Mouse (Mus musculus): ENCODE data around the gene Abtb1. TPM values are rescaled to one million over a fixed set of nuclear protein-coding genes. Genes with fewer than 3 reads are reported as not detected.
A peak's percentile ranks its signal among the peaks of the same experiment; 100 is the strongest.

Abtb1 gene
- 210 and 220 TPM in 2 replicates for total RNA-seq (2017)

GRCm38 (mm10) chr6:88841781-88842689 is at the start of gene Abtb1:
Gene Abtb1, minus strand, starts transcription at chr6:88841984.
- ATAC-seq (ENCODE audit: extremely low read depth, insufficient number of reproducible peaks, low FRiP score, poor library complexity, severe bottlenecking): peak; percentile 84

GRCm38 (mm10) chr6:88890832-88891231 is 49.0 kb upstream of the Abtb1 start:
- no peak for ATAC-seq (ENCODE audit: extremely low read depth, insufficient number of reproducible peaks, low FRiP score, poor library complexity, severe bottlenecking)

GRCm38 (mm10) chr6:88889410-88890042 is 47.7 kb upstream of the Abtb1 start:
- ATAC-seq (ENCODE audit: extremely low read depth, insufficient number of reproducible peaks, low FRiP score, poor library complexity, severe bottlenecking): no peak

DNA sequence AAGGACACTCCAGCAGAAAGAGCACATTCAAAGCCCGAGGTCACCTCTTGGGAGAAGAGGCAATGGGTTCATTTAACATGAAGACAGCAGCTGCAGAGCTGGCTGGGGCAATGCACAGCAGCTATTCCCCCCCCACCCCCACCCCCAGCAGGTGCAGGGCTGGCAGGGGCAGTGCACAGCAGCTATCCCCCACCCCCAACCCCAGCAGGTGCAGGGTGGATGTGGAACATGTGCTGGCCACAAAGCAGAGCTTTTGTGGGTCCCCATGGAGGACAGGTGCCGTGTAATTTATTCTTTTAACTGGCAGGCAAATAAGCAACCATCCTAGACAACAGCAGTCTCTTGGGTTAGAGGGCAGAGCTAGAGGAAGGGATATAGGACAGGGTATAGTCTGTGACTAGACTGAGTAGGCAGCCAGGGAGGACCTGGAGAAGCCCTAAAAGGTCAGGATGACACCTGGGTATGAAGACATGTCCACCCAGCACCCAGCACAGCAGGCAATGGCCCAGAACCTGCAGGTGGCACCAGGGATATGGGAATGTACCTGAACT is 44.7 kb upstream of the Abtb1 start:
- no peak for ATAC-seq (ENCODE audit: extremely low read depth, insufficient number of reproducible peaks, low FRiP score, poor library complexity, severe bottlenecking)

GRCm38 (mm10) chr6:88885644-88886416 is 44.0 kb upstream of the Abtb1 start:
- ATAC-seq (ENCODE audit: extremely low read depth, insufficient number of reproducible peaks, low FRiP score, poor library complexity, severe bottlenecking): no peak

- ATAC-seq (ENCODE audit: extremely low read depth, insufficient number of reproducible peaks, low FRiP score, poor library complexity, severe bottlenecking): no peak
Measured at GRCm38 (mm10) chr6:88884690-88885089, 42.9 kb upstream of the Abtb1 start.

- ATAC-seq (ENCODE audit: extremely low read depth, insufficient number of reproducible peaks, low FRiP score, poor library complexity, severe bottlenecking): no peak
Measured at GRCm38 (mm10) chr6:88884195-88884594, 42.4 kb upstream of the Abtb1 start.

GRCm38 (mm10) chr6:88881334-88881733 is 39.5 kb upstream of the Abtb1 start:
- ATAC-seq (ENCODE audit: extremely low read depth, insufficient number of reproducible peaks, low FRiP score, poor library complexity, severe bottlenecking): no peak

- no peak for ATAC-seq (ENCODE audit: extremely low read depth, insufficient number of reproducible peaks, low FRiP score, poor library complexity, severe bottlenecking)
Measured at GRCm38 (mm10) chr6:88879471-88879870, 37.7 kb upstream of the Abtb1 start.

DNA sequence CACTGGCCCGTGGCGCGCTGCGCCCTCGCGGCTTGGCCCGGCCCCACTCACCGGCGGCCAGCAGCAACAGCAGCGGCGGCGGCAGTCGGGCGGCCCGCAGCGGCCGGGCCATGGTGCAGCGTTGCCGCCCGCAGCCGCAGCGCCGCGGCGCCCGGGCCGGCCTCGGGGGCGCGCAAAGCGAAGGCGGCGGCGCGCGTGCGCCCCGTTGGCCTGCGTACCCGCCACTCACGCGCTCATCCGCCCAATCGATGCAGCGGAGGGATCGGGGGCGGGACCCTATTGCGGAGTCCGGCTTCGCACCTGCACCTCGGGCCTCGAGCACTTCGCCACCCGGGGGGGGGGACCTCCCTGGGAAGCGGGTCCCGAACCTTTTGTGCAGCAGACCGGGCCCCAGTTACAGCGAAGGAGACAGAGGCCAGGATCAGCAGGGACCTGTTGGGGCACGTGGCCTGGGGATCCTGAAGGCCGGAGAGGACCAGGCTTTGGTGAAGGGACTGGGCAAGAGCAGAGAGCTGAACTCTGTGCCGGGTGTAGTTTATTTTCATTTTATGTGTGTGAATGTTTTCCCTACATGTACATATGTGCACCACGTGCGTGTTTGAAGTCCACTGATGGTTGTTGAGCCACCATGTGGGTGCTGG is 33.2 kb upstream of the Abtb1 start, which contains the start of gene Podxl2:
TSS of gene Podxl2 (minus strand) at position 177 of the 641 bp plus-strand sequence.
- no peak for ATAC-seq (ENCODE audit: extremely low read depth, insufficient number of reproducible peaks, low FRiP score, poor library complexity, severe bottlenecking)

GRCm38 (mm10) chr6:88873965-88874867 is 32.4 kb upstream of the Abtb1 start:
- ATAC-seq (ENCODE audit: extremely low read depth, insufficient number of reproducible peaks, low FRiP score, poor library complexity, severe bottlenecking): no peak

DNA sequence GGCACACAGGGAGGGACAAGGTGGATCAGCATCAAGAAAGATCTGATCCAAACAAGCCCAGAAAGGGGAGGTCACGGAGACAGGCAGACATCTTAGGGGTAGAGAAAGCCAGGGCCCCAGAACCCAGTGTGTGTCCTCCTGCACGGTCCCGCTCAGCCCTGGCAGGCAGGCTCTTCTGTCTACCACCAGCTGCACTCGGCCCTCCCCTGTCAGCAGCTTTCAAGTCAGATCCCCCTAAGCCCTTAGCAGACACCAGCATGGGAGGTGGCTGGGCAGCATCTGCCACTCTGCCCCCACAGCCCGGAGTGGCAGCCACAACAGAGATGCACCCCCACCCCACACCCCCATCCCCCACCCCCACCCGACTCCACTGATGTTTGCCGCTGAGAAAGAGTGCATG is 31.0 kb upstream of the Abtb1 start:
- no peak for ATAC-seq (ENCODE audit: extremely low read depth, insufficient number of reproducible peaks, low FRiP score, poor library complexity, severe bottlenecking)

GRCm38 (mm10) chr6:88871546-88871945 is 29.8 kb upstream of the Abtb1 start:
- no peak for ATAC-seq (ENCODE audit: extremely low read depth, insufficient number of reproducible peaks, low FRiP score, poor library complexity, severe bottlenecking)

DNA sequence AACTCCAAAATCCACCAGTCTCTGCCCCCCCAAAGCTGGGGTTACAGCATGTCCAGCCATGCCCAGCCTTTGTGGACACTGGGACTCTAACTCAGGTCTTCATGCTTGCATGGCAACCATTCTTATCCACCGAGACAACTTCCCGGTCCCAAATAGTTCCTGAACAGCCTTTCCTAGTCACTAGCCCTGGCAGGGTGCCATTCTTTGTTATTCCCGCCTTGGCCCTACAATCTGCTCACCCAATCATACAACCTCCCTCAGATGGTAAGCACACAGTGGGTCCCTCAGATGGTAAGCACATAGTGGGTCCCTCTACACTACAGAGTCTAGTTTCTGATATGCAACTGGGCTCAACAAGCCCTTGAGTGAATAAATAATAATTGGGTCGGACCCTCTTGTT is 28.8 kb upstream of the Abtb1 start:
- no peak for ATAC-seq (ENCODE audit: extremely low read depth, insufficient number of reproducible peaks, low FRiP score, poor library complexity, severe bottlenecking)

DNA sequence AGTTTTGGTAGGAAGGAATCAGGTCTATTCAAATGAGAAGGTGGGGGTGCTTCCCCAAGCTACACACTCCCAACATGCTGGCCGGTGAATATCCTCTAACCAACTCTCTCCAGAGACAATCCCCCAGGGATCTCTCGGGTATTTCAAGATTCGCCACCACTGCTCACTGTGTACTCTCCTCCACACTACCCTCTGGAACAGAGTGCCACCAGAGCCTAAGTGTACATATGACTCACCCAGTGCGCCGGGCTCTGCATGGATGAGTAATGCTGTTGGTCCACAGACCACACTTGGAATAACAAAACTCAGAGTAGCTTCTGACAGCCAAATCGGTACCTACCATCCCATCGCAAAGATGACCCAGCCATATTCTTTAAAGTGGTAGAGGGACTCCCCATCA is 27.7 kb upstream of the Abtb1 start:
- ATAC-seq (ENCODE audit: extremely low read depth, insufficient number of reproducible peaks, low FRiP score, poor library complexity, severe bottlenecking): no peak

DNA sequence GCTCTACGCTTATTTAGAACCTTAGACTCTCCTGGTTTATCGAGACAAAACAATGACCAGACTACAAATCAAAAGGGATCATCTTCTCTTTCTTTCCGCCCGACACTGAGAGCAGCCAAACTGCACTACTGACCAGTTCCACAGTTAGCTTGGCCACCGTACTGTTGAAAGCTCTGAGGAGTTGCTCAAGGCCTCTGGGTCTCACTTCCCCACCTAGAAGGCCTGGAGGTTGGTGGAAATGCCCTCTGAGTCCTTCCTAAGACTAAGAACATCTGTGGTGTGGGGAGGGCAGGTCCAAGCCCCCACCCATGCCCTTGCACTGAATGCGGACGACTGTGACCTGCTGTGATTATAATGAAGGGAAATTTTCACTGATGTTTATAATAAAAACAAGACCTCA is 23.9 kb upstream of the Abtb1 start:
- ATAC-seq (ENCODE audit: extremely low read depth, insufficient number of reproducible peaks, low FRiP score, poor library complexity, severe bottlenecking): no peak

DNA sequence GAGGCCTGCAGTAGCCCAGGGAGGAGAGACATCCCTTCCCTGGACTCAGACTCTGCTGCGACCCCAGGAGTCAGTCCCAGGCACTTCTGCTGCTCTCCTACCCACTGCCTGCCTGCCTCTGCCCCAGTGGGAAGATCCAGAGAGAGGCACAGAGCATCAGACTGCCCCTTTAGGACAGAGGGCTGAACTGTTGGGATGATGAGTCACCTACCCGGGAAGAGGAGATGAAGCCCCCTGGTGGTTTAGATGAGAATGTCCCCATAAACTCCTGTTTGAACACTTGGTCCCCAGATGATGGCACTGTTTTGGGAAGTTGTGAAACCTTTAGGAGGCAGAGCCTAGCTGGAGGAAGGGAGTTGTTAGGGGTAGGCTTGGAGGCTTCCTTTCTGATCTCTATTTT is 19.1 kb upstream of the Abtb1 start:
- peak; percentile 14; the same call in 1 of the 2 replicates for ATAC-seq (ENCODE audit: extremely low read depth, insufficient number of reproducible peaks, low FRiP score, poor library complexity, severe bottlenecking)

- no peak for ATAC-seq (ENCODE audit: extremely low read depth, insufficient number of reproducible peaks, low FRiP score, poor library complexity, severe bottlenecking)
Measured at GRCm38 (mm10) chr6:88858341-88858740, 16.6 kb upstream of the Abtb1 start.

All from neutrophil, adult 5-6 weeks (primary cell).